Mouse (Mus musculus): Measurements from ENCODE around the gene Ank3.

GRCm38 (mm10) chr10:70060021-70060688 lies 661.6 kb downstream of the Ank3 start:
- TF ChIP-seq CTCF (IDR thresholded peaks at IDR 0.05; ENCODE audit: low read depth, low read length), result no peak
- TF ChIP-seq POLR2A (IDR thresholded peaks at IDR 0.05; ENCODE audit: extremely low read depth, insufficient read depth, low read length), result no peak

All from liver, adult 2 months (tissue).